Mouse (Mus musculus) right cerebral cortex, postnatal 10 days (tissue): ENCODE results near the gene Srebf1.

Experiments
- DNase-seq, 2 experiments: peaks; one replicate each; pipeline ENCODE4 v3.0.0; 2021; ENCODE audit warnings: low spot score in 2 of 2

Gene Srebf1

DNA sequence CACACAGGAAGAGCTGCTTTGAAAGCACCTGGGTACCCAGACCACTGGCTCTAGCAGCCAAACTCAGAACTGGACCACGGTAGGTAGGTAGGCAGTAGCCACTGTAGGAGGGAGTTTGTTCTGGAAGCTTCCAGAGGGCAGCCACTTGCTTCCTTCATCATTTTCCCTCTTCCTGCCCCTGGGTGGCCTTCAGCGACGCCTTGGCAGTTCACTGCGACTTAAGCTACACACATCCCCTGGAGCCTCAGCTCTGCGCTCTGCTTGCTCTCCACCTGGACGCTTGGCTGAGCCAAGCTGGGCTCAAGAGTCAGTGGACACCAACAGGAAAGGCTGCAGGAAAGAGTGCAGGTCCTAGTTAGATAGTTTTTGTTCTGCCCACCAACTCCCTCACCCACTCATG, 44.4 kb downstream of the Srebf1 start:
- no peak for DNase-seq

DNA sequence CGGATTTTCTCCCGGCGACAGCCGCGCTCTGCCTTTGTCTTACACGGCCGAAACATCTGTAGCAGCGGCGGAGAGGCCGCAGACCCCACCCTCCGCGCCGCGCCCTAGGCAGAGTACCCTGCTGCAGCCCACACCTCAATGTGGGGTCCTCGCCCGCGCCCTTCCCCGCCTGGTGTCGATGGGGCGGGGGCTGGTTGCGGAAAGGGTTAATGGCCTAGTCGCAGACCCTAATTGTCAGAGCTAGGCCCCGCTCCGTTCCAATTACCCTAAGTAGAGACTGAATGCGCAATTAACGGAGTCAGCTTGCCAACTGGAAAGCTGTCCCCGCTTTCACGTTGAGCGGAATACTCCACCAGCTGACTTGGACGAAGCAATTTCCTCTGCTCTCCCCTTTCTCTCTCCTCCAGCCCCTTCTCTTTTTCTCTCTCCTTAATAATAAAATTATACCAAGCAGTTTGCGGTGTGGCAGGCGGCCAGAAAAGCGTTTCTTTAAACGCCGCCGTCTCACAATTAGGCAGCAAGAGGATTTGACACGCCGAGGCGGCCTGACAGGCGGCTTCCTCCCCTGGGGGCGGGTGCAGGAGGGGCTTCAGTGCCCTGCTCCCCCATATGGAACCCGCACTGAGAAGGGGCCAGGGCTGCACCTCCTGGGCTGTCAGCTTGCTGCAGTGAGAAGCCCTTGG, 45.3 kb downstream of the Srebf1 start:
- DNase-seq, result peak; percentile 89 to 91

DNA sequence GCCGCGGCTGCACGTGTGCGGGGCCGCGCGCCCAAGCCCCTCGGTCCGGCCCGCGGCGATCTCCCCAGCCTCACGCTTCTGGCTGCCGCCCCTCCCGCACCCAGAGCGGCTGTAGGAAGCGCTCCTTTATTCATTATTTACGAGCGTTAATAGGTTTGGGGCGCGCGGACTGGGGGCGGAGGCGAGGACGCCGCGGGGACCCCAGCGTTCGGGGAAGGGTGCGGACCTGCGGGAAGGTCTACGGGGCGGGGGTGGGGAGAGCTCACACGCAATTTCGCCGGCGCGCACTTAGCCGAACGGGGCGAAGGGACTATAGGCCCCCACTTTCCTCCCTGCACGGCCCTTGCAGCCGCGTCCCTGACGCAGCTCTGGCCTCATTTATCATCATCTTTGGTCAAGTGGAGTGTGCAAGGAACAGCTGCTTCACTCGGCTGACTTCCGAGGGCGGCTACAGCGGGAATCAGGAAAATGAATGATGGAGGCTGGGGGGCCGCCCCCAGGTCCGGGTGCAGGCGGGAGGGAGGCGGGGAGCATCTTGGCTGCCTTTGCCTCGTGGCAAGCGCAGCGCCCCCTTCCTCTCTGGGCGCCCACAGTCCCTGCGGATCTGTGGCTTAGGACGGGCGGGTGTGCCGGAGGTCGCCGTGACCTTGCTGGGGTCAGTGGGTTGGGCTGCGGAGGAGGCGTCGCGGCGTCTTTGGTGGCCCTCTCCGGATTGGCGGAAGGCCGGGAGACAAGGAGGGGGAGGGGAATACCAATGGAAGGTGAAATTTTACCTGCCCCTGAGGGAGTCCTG, 46.0 kb downstream of the Srebf1 start:
- DNase-seq, result peak; percentile 85 to 89

DNA sequence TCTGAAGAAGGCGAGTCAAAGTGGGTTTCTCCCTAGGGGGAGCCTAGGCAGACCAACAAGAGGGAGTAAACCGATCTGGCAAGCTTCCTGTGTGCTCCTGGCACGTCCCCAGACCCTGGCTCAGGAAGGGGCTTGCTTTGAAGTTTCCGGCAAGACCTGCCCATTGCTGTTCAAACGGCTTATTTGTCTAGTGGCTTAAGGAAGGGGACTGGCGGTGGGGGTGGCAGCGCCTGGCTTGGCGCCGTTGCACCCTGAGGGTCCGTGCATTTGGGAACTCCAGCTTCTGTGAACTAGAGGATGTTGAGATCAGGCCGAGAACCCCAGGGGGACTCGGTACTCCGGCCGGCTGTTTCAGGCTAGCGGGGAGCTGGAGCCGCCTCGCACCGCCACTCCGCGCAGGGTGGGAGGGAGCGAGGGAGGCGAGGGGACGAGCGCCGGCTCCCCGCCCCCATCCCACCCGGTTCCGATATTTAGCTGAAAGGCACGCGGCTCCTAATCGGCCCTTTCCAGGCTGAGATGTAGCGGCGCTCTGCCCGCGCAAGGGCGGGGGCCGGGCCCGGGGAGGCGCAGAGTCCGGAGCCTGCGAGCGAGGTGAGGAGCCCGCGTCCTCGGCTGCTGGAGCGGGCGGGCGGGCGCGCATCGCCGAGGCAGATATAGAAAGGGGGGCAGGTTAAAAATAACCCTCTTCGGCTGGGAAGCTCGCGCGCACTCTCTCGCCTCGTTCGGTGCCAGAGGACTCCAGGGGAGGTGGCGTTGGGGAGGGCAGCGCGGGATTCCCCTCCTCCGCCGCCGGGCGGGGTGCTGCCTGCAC, 46.8 kb downstream of the Srebf1 start:
- peak; percentile 89 to 91 for DNase-seq

DNA sequence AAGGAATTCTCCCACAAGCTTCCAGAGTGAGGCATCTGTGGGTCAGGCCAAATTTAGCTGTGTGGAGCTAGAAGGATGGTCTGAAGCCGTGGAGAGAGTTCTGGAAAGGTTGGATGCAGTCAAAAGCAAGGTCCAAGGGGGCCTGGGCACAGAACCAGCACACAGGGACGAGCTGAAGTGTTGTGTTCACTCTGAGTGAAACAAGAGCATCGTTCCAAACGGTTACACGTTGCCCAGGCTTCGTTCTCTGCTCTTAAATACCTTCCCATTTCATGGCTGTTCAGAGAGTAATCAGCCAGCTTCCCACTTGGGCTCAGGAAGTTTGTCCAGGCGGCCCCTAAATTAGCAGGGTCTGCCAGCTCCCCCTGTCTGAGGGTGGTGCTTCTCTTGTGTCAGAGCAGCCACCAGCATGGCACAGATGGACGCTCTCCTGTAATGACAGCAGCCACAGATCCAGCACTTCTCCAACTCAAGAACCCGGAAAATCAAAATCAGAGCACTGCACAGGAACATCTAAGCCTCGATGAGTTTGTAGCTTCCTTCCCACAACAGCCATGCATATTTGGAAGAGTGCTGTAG, 48.7 kb downstream of the Srebf1 start:
- DNase-seq, result no peak

DNA sequence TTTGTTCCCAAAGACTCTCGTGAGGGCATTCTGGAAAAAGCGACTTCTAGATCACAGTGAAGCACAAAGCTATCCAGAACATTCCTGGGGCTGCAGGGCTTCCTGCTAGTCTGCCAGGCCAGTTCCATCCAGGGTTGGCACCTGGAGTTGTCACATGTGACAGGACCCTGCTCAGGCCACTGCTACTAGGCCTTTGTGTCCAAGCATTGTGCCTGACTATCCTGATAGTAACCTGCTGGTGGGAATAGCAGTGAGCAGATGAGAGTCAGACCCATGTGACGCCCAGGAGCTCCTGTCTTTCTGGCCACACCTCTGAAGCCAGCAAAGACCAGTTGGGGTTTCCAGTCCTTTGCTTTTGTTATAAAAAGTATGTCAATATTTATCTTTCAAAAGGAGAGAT, 50.3 kb downstream of the Srebf1 start:
- no peak for DNase-seq

DNA sequence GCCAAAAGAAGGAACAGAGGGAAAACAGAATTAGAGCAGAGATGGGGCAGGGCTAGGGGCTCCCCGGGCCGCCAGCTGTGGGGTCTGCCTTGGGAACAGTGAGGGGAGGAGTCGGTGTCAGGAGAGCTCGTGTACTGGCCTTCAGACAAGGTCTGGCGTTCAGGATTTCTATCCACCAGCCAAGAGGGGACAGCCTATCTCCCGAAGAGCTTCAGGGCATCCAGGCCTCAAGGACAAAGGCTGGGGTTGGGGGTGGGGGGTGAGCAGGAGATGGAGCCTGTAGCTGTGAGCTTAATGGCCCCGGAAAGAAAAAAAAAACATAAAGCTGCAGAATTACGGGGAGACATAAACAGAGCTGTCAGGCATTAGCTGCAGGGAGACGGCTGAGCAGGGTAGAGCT, 53.6 kb downstream of the Srebf1 start:
- DNase-seq, result no peak

DNA sequence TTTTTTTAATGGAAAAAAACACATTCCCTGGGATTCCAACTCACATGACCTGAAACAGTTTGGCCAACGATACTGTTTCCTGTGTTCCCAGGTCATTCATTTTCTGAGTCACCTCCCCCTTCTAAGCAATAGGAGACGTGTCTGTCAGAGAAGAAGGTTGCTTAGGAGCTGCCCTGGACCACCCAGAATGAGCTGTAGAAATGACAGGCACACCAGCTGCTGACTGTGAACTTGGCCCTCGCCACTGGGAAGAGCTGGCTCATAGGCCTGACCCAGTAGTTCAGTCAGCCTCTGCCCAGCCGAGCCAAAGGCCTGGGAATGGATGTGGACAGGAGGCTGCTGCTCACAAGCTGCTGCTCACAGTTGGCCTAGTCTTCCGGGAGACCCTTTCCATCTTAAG, 57.3 kb downstream of the Srebf1 start:
- DNase-seq, result no peak

DNA sequence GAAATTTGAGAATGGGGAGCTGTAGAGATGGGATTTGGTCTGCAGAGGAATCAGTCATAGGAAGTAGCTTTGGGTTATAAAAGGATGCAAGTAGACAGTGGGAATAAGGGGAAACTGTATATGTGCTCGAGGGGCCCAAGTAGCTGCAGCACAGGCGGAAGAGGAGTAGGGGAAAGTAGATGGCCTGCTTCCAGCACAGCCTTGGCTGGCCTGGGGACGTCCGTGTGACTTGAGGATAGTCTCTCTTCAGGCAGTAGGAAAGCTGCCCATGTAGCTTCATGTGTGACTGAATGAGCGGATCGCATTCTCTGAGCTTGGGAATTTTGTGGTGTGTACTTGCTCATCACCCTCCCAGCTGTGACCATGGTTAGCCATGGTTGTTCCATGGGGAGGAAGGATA, 57.9 kb downstream of the Srebf1 start:
- DNase-seq, result no peak

DNA sequence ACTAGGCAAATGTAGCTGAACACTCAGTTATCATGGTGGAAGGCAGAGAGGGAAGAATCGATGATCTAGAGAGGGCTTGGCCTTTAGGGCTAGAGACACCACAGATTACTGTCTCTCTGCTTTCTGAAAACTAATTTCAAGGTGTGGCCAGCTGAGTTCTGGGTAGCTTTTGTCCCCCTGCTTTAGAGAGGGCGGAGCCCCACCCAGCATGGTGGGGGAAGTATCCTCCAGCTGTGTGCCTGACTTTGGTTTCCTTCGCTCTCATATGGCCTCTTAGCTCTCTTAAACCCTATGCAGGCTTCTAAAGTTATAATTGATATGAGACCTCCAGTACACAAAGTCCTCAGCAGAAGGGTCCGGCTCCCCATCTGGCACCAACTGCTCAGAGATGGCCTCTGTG, 59.0 kb downstream of the Srebf1 start:
- no peak for DNase-seq

DNA sequence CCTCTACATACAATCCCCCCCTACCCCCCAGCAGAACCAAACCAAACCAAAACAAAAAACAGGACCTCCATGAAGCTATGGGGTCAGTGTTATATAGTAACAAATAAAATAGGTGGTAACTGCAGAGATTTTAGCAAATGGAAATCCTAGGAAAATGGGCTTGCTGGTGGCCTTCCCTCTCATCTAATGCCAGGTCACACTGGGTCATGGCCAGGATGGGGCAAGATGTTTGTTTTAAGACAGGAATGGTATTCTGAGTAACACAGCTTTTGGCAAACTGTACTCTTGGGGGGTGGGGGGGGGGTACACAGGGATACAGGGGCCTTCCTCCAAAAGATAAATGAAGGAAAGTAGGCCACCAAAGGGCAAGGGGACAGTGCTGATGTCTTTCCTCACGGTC, 59.8 kb downstream of the Srebf1 start:
- no peak for DNase-seq

DNA sequence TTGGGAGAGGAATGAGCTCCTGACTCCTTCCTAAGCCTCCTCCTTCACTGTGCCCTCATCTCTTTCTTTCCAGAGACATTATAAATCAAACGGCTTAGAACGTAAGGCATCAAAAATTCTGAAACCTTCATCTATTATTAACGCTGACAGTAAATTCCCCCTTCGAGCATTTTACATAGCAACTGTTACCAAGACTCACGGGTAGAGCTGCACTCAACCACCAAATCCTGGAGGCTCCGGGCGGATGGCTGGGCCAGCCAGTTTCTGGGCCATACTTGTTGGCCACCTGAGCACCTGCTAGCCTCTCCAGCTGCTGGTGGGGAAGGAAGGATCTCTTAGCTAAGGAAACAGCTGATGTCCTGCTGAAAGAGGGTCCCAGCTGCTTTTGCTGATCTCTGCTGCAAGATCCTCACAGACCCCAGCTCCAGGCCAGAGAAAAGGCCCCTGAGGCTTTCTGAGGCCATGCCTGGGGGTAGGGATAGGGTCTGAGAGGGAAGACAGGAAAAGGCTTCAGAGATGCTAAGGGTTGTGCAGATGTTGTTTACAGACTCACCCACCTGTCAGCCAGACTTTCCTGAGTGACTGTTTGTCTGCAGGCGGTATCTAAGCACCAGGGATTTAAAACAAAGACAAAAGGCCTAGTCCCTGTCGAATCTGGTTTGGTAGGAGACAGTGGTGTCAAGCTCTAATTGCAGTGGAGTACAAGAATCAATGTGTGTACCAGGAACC, 61.1 kb downstream of the Srebf1 start:
- DNase-seq, result no peak

DNA sequence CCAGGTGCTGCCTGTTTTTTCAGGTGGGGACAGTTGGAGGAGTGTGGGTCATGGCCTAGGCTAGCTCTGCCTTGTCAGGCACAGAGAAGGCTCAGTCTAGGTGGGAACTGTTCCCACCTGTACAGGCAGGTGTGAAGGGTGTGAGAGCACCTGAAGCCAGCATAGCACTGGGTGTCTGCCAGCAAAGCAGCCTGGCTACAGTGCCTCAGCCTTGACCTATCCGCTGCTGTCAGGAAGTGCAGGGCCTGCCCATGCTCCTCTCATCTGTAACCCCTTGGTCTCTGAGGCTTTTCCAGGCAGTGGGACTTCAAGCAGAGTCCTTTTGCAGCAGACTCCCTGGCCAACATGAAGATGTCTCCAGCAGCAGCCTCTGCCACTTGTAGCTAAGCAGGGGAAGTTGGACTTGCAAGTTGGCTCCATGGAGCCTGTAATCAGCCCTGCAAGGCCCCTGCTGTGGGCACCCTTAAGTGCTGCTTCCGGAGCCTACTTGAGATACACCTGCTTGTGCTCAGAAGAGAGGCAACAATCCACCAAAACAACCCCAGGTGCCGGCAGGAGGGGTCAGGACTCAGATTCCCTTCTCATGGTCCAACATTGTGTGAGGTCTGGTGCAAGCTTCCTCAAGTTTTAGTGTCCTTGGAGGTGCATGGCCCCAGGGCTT, 61.8 kb downstream of the Srebf1 start:
- DNase-seq, result no peak

DNA sequence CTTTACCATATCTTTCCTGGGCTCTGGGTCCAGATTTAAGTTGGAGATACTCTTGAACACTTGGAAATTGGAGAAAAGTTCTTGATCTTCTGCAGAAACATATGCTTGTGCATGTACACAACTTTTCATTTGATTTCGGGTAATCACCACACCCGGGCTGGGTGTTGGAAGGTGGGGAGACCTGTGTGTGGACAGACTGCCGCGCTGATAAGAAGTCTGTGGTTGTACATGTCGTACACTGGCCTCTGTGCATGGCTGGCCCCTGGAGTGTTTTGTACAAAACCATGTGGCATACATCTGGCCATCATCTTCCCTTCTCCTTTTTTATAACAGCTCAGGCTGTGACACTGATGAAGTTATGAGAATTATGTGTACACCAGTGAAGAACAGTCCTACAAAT, 62.4 kb downstream of the Srebf1 start:
- DNase-seq, result no peak

DNA sequence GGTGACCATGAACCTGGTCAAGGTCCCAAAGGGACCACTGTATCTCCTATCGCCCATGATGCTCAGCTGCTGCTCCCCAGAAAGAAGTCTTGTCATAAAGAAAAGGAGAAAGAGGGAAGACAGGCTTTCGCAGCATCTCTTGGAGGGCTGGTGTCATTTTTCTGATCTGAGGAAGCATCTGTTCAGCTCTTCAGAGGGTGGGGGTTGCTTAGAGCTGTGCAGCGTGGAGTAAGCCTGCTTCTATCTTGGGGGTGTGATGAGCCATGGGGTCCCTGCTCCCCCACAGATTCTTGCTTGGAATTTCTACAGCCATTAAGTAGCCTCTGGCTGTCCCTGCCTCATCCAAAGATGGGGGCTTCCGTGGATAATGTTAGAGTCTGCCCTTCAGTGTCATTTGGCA, 64.1 kb downstream of the Srebf1 start:
- DNase-seq, result no peak

DNA sequence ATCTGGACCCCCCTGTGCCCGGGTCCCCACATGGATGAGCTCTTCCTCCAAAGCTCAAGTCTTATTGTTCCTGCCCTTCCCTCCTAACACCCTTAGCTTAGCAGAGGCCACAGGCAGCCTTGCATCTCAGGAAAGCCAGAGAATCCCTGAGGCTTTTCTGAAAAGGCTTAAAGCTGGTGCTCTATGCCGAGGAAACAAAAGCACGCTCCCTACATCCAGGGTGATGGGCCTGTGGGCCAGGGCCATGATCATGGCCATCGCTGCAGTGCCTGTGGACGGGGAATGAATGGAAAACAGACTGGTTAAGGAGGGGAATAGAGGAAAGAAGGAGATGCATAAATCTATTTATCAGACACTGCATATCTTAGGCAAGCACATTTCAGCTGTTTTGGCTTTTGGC, 66.7 kb downstream of the Srebf1 start:
- no peak for DNase-seq

DNA sequence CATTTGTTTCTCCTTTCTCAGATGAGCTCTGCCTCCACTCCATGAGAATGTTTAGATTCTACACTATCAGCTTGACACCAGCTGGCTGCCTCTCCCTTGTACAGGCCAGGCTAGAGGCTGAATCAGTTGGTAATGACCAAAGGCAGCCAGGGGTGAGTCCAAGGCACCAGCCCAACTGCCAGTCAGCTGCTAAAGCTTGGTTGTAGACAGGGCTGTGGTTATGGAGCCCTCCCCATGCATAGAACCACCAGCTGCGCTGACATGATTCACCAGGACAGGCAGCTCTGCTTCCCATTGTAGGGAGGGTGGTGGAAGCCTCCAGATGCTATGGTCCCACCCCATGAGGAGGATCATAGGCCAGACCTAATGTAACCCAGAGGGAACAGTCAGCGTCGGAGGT, 68.4 kb downstream of the Srebf1 start:
- DNase-seq, result no peak

DNA sequence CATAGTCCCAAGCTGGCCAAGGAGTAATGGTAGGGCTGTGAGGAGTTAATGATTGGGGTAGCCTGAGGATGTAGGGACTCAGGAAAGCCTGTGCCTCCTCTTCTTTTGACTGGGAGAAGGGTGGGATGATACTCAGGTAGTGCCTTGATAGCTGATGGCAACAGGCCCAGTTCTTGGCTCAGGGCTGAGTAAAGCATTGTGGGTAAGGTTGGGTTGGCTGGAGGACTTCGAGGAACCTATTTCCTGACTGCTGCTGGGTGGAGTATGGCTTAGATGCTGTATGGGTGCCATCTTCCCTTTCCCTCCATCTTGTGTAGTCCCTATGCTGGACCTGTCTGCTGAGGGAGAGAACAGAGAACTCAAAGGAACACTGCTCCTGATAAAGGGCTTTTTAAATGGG, 70.0 kb downstream of the Srebf1 start:
- DNase-seq, result no peak

DNA sequence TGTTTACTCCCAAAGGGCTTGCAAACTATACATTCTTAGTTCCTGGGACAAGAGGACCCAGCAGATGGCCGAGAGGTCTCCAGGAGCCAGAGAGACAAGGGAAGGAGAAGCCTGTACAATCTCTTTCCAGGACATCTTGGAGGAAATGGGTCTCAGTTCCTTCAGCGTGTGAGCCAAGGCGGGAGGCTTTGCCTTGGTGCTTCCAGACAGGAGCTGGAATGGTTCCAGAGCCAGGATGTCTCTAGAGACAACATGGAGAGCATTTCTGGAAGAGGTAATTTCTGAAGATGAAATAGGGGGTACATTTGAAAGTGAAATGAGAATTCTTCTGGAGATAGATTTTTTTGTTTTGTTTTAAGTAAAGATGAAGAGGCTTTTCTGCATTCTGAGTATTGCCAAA, 71.7 kb downstream of the Srebf1 start:
- DNase-seq, result no peak
